Mouse (Mus musculus) testis, postnatal 10 days (tissue): Measurements from ENCODE around the gene Ccdc122.

Source experiments
- DNase-seq: peaks from one replicate; pipeline ENCODE4 v3.0.0; 2021; ENCODE audit warnings: low spot score

The Ccdc122 gene

DNA sequence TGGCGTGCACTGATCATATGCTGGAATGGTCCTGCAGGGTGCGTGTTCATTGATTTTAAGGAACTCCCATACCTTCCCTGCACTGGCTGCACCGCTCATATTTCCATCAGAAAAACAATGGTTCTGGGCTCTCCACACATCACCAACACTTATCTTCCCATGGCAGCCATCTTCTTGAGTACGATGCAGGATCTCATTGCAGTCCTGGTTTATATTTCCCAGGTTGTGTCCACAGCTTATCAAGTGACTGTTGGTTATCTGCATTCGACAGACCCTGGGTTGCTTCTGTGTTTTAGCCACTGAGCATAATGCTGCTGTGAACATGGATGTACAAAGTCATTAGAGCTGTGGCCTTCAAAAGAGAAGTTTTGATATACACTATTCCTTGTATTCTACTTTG, 94.0 kb downstream of the Ccdc122 start:
- DNase-seq, result no peak

DNA sequence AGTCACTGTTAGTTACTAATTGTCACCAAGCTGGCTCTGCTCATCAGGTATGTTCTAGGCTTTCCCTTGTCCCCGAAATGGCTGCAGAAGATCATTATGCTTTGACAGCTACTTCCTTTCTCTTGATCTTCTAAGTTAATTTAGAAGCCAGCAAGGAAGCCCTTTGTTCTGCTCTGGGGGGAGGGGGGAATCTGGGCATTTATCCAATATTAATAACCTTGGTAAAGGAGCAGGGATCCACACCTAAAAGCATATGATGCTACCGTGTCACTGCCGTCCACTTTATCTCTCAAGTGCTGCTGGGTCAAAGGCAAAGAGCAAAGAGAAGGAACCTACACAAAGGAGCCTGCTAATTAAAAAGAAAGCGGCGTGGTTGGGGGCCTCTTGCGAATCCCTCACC, 100.4 kb downstream of the Ccdc122 start:
- DNase-seq, result no peak

DNA sequence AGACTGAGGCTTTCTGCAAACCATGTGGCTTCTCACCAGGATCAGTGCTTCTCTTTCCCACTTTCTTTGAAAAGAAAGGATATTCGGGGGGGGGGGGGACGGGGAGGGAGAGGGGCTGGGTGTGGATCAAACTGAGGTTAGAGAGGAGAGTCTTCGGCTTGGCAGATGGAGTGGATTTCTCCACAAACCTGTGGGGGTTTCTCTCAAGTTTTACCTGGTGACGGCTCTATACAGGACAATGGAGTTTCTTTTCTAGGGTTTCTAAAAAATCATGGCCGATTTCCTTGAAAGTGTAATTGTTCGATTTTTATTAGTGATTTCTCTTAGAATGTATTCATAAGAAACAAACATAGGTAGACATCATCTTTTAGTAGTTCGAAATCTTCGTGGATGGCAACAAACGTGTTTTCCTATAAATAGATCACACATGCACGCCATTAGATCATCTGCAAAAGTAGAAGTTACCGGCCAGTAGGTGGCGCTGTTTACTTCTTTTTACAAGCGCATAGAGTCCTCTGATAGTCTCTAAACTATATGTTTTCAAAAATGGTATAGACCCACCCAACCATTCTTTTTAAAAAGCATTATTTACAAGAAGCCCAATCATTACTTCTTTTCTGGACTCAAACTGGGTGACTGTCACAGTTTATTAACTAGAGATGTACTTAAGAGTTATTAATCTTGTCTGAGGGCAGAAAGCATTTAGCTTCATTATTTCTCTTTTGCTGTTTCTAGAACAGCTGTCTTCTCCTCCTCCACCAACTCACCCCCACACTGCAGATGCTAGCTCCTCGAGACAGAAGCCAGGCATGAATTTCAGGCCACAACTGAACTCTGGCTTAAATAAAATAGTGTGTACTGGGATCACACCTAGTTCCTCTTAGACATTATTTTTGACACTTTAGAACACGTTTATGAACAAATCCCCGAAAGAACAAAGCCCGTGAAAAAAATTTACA, 105.0 kb downstream of the Ccdc122 start:
- DNase-seq, result peak; percentile 90

DNA sequence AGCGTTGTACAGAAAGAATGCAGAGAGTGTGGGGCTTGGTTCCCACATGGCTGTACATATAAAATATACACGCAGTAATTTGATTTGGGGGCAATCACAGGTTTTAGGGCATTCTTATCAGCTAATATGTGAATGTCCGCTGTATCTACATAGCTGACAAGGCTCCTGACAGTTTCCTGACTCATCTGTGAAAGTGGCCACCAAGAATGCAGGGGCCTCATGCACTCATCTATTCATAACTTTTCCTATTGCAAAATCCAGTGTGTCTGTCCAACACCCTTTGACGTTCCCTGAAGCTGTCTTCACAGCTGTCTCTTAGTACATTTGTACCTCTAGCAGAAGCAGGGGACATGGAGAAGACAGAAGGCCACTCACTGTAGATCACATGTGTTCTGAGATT, 108.5 kb downstream of the Ccdc122 start:
- DNase-seq, result no peak

DNA sequence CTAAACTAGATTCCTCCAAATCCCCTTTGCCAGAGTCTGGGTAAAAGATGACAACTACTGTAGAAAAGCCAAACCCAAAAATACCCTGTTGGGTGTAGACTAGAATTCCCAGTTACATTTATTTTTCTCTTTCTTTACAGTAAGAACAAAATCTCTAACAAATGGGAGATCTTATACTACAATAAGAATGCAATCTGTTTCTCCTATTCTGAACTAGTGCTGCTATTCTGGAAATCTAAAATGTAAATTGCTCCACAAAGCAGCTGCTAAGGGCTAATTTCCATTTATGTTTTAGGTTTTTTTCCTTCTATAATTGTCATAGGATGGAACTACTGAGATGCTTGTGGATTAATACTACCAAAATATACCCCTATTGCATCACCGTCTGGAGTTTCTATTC, 111.1 kb downstream of the Ccdc122 start:
- DNase-seq, result no peak

DNA sequence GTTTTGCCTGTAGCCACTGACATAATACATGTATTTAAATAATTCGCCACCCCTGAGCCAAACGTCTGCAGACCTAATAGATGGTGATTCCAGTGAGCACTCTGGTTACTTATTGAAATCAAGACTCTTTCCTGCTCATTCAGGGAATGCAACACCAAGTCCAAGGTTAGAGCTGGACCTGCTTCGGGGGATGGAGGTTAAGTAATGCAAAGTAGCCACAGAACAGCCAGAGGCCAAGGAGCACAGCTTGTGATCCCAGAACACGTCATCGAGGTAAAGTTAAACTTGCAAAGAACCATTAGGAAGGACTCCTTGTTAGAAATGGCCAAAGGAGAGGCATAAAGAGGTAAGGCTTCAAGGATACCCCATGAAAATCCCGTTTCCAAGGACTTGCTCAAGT, 114.0 kb downstream of the Ccdc122 start:
- DNase-seq, result no peak

DNA sequence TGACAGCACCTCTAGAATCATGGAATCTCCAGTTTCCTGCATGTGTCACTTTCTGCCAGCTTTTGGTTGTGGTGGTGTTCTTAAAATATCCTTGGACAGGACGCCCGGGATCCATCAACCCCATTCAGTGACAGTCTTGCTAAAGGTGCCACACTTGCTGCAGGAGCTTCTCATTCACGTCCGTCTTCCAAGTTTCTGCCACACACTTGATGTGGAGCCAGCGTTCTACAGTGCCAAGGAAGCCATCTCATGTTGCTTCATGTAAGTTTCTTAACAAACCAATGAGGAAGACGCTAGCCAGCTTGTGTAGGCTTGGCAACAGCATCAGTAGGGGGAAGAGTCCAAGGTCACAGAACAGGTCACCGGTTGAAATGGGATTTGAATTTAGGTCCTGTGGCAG, 114.9 kb downstream of the Ccdc122 start:
- no peak for DNase-seq

DNA sequence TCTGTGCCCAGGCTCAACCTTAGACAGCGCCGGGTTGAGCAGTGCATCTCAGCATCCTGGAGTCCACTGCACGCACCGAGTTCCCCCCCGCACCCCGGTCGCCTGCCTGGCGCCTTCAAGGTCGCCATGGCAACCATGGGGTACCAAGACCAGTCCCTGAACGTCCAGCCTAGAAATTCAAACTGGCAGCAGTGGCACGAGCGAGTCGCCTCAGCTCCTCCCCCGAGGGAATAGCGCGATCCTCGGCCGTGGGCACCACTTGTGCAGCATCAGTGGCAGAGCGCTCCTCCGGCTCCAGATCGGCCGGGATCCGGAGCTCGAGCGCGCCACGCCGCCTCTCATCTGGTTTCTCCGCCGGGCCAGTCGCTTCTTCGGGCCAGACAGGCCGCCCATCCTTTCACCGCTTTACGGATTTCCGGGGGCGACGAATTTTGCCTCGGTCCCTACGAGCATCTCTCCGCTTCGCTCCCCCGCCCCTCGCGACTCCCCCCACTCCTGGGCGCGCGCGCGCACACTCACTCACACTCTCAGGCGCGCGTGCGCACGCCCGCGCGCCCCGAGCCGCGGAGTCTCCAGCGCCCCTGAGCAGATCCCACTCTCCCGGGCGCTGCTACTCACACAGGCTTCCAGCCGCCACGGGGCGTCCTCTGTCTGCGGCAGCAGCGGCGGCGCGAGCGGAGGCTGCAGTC, 119.8 kb downstream of the Ccdc122 start, which contains the start of gene Enox1:
Enox1 (plus strand) TSS at position 542 of the 689 bp plus-strand sequence.
- peak; percentile 85 for DNase-seq

DNA sequence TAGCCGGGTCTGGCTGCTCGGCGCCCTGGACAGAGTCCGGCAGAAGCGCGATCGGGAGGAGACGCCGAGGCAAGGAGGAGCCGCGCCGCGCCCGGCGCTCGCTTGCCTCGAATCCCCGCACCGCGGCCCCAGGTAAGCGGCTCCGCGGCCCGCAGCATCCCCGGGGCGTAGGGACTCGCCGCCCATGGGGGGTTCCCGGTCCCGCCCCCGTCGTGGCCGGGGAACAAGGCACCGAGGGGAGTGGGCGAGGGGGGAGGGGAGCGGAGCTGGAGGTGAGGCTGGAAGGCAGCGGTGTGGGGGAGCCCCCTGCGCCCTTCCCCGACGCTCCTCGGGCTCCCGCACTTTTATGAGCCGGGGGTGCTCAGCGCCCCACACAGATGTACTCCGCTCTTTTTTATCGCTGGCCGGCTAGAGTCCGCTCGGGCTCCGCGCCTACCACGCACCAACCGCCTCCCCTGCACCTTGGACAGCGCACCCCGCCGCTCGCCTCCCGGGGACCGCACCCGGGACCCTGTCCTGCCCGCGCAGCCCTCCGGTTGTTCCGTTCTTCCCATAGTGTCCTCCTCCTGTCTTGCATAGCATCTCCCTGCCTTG, 120.4 kb downstream of the Ccdc122 start:
- DNase-seq, result peak; percentile 66

DNA sequence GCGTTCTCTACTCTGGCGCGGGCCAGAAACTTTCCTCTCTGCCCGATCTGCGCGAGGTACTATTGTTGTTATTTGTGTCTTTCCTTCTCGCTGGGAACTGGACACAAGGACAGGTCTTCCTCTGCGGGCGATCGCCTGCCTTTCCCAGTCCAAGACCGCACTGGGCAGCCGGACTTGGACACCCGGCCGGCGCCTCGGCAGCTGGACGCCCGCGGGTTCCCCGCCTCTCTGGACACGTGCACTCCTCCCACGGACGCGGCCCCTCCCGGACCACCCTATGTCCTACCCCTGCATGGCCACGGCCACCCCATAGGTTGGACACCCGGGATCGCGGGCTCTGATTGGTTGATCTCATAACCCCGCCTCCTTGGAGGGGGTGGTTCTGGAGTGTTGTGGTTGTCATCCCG, 120.9 kb downstream of the Ccdc122 start:
- peak; percentile 84 for DNase-seq

DNA sequence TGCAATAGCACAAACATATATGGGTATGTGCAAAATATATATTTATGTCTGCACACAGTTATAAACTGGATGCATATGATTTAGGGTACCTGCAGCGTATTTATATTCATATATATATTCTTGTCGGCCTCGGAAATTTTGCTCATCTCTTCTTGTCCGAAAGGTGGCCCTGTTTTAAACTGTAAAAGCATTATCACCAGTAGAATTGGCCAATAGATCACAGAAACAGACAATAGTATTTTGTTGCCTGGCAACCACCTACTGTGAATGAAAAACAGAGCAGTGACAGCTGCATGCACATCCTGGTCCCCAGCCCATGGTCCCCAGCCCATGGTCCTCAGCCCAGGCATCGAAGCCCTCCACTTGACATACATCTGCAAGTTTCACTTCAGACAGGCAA, 122.8 kb downstream of the Ccdc122 start:
- no peak for DNase-seq
